Mouse (Mus musculus): ENCODE measurements at regions not wholly inside any gene's neighbourhood (a gene's known extent, or its start where the extent isn't known, plus 50 kb on each side); places are given as distances from the start of the nearest gene placed in this dataset.

DNA sequence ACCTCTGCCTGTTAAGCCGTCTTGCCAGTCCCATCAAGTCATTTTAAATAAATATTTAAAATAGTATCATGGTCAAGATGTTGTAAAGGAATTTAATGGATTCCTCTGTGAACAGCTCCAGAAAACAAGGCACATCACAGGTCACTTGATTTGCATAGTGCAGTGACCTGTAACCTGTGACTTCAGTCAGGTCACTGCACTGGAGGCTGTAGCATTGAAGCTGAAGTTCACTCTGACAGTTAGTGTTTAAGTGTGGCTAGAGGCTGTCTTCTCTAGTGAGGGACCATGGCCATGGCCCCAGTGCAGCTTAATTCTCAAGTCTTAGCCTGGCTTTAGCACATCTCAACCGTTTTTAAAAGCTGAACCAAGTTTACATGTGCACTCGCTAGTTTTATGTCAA is 68.1 kb upstream of the Ercc4 start:
- no peak for TF ChIP-seq CTCF (IDR thresholded peaks at IDR 0.05; ENCODE audit: low read depth)
- no peak for TF ChIP-seq EP300 (optimal IDR thresholded peaks at IDR 0.05)
